Mouse (Mus musculus): ENCODE measurements around the gene Adamts12. TPM values are rescaled to one million over a fixed set of nuclear protein-coding genes. Genes with fewer than 3 reads are reported as not detected.
A peak's percentile ranks its signal among the peaks of the same experiment; 100 is the strongest.

Gene Adamts12
- polyA plus RNA-seq, 1 experiment from 2014 or later: 0.88 TPM

GRCm38 (mm10) chr15:11198246-11198795 lies 133.7 kb downstream of the Adamts12 start:
- Histone ChIP-seq H3K4me1 (ENCODE audit: control insufficient read depth, insufficient read depth, low read length) (no peaks in the 10 kb centered on the region), H3K9ac (ENCODE audit: low read length) (no peak overlapping the region), H3K9me3 (replicated peaks; ENCODE audit: control insufficient read depth, low read length) (no peaks in the 10 kb centered on the region), H3K27ac (ENCODE audit: low read depth, low read length) (no peak overlapping the region), H3K36me3 (ENCODE audit: control insufficient read depth, insufficient read depth, low read length) (no peaks in the 10 kb centered on the region), H3K4me3 (ENCODE audit: low read depth, low read length) (no peak overlapping the region), H3K4me2 (ENCODE audit: low read length) (no peak overlapping the region), H3K27me3 (replicated peaks; ENCODE audit: control insufficient read depth, insufficient read depth, low read length) (no peaks in the 10 kb centered on the region)
- ATAC-seq: no peak
- DNase-seq (ENCODE audit: low spot score): no peak
- WGBS: 74% methylated on average over 7 of the region's 7 CpGs

DNA sequence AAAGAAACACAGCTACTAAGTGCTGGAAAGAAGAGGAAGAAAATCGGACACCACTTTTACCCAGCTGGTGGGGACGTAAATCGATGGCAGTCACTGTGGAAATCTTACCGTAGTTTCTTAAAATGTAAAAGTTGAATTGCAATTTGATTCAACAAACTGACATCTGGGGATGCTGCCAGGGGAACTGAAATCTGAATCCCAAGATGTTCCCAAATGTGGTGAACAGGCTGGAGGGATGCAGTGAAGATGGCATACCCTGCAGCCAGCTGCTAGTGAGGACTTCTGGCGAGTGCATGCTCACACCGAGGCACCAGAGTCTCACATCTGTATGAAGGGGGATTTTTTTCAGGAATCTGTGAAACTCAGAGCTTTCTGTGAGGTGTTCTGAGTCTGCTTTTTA lies 138.5 kb downstream of the Adamts12 start:
- 88% methylated on average over 6 of the region's 6 CpGs for WGBS
- Histone ChIP-seq H3K4me1 (ENCODE audit: control insufficient read depth, insufficient read depth, low read length) (no peaks in the 10 kb centered on the region), H3K9me3 (replicated peaks; ENCODE audit: control insufficient read depth, low read length) (no peaks in the 10 kb centered on the region), H3K4me3 (ENCODE audit: low read depth, low read length) (no peak overlapping the region), H3K4me2 (ENCODE audit: low read length) (no peak overlapping the region), H3K9ac (ENCODE audit: low read length) (no peak overlapping the region), H3K36me3 (ENCODE audit: control insufficient read depth, insufficient read depth, low read length) (no peaks in the 10 kb centered on the region), H3K27me3 (replicated peaks; ENCODE audit: control insufficient read depth, insufficient read depth, low read length) (no peaks in the 10 kb centered on the region), H3K27ac (ENCODE audit: low read depth, low read length) (no peak overlapping the region)
- DNase-seq (ENCODE audit: low spot score) (no peak), ATAC-seq (no peak)

DNA sequence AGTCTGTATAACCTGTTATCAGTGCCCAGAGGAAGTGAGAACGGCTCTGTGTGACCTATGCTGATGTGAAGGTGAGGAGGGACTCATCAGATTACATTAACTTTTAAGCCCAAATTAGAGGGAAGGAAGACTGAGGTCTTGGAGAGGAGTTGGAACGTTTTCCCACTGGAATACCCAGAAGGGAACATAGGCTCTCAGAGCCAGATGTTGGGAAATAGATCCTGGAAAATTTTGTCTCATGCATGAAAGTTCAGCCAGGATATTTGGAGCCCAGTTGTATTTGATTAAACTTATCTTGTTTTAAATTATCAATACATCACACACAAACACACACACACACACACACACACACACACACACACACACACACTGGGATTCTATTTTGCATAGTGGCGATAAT lies 140.3 kb downstream of the Adamts12 start:
- H3K4me2 ChIP-seq (ENCODE audit: low read length): no peak overlapping the region
- no peak overlapping the region for H3K27ac ChIP-seq (ENCODE audit: low read depth, low read length)
- 86% methylated on average over 3 of the region's 3 CpGs for WGBS
- no peaks in the 10 kb centered on the region for H3K9me3 ChIP-seq (replicated peaks; ENCODE audit: control insufficient read depth, low read length)
- H3K4me1 ChIP-seq (ENCODE audit: control insufficient read depth, insufficient read depth, low read length): no peaks in the 10 kb centered on the region
- H3K36me3 ChIP-seq (ENCODE audit: control insufficient read depth, insufficient read depth, low read length): no peaks in the 10 kb centered on the region
- no peak overlapping the region for H3K9ac ChIP-seq (ENCODE audit: low read length)
- DNase-seq (ENCODE audit: low spot score) (no peak), ATAC-seq (no peak)
- no peak overlapping the region for H3K4me3 ChIP-seq (ENCODE audit: low read depth, low read length)
- H3K27me3 ChIP-seq (replicated peaks; ENCODE audit: control insufficient read depth, insufficient read depth, low read length): no peaks in the 10 kb centered on the region

GRCm38 (mm10) chr15:11210976-11211375 lies 146.4 kb downstream of the Adamts12 start:
- ATAC-seq (no peak), DNase-seq (ENCODE audit: low spot score) (no peak)
- H3K4me1 ChIP-seq (ENCODE audit: control insufficient read depth, insufficient read depth, low read length): no peaks in the 10 kb centered on the region
- H3K9me3 ChIP-seq (replicated peaks; ENCODE audit: control insufficient read depth, low read length): no peaks in the 10 kb centered on the region
- no peak overlapping the region for H3K4me3 ChIP-seq (ENCODE audit: low read depth, low read length)
- WGBS: 90% methylated on average over 6 of the region's 6 CpGs
- no peak overlapping the region for H3K9ac ChIP-seq (ENCODE audit: low read length)
- H3K27ac ChIP-seq (ENCODE audit: low read depth, low read length): no peak overlapping the region
- H3K27me3 ChIP-seq (replicated peaks; ENCODE audit: control insufficient read depth, insufficient read depth, low read length): no peaks in the 10 kb centered on the region
- H3K4me2 ChIP-seq (ENCODE audit: low read length): no peak overlapping the region
- no peaks in the 10 kb centered on the region for H3K36me3 ChIP-seq (ENCODE audit: control insufficient read depth, insufficient read depth, low read length)

- Histone ChIP-seq H3K9ac (ENCODE audit: low read length) (no peak overlapping the region), H3K4me2 (ENCODE audit: low read length) (no peak overlapping the region), H3K27ac (ENCODE audit: low read depth, low read length) (no peak overlapping the region), H3K36me3 (ENCODE audit: control insufficient read depth, insufficient read depth, low read length) (no peaks in the 10 kb centered on the region), H3K4me1 (ENCODE audit: control insufficient read depth, insufficient read depth, low read length) (no peaks in the 10 kb centered on the region), H3K9me3 (replicated peaks; ENCODE audit: control insufficient read depth, low read length) (no peaks in the 10 kb centered on the region), H3K27me3 (replicated peaks; ENCODE audit: control insufficient read depth, insufficient read depth, low read length) (no peaks in the 10 kb centered on the region), H3K4me3 (ENCODE audit: low read depth, low read length) (no peak overlapping the region)
- no peak for DNase-seq (ENCODE audit: low spot score)
- 87% methylated on average over 4 of the region's 4 CpGs for WGBS
- no peak for ATAC-seq
These were observed 169.5 kb downstream of the Adamts12 start for GRCm38 (mm10) chr15:11233906-11234632.

- ATAC-seq (no peak), DNase-seq (ENCODE audit: low spot score) (peak; percentile 2)
- Histone ChIP-seq H3K4me2 (ENCODE audit: low read length) (no peak overlapping the region), H3K36me3 (ENCODE audit: control insufficient read depth, insufficient read depth, low read length) (no peaks in the 10 kb centered on the region), H3K9ac (ENCODE audit: low read length) (no peak overlapping the region), H3K27me3 (replicated peaks; ENCODE audit: control insufficient read depth, insufficient read depth, low read length) (no peaks in the 10 kb centered on the region), H3K4me1 (ENCODE audit: control insufficient read depth, insufficient read depth, low read length) (no peaks in the 10 kb centered on the region), H3K27ac (ENCODE audit: low read depth, low read length) (no peak overlapping the region), H3K9me3 (replicated peaks; ENCODE audit: control insufficient read depth, low read length) (no peaks in the 10 kb centered on the region), H3K4me3 (ENCODE audit: low read depth, low read length) (no peak overlapping the region)
- 72% methylated on average over 3 of the region's 3 CpGs for WGBS
These were observed 175.8 kb downstream of the Adamts12 start for GRCm38 (mm10) chr15:11240406-11240805.

GRCm38 (mm10) chr15:11241288-11241687 lies 176.7 kb downstream of the Adamts12 start:
- H3K4me1 ChIP-seq (ENCODE audit: control insufficient read depth, insufficient read depth, low read length): no peaks in the 10 kb centered on the region
- H3K9ac ChIP-seq (ENCODE audit: low read length): no peak overlapping the region
- ATAC-seq (no peak), DNase-seq (ENCODE audit: low spot score) (no peak)
- 81% methylated on average over 2 of the region's 2 CpGs for WGBS
- no peak overlapping the region for H3K4me2 ChIP-seq (ENCODE audit: low read length)
- no peaks in the 10 kb centered on the region for H3K36me3 ChIP-seq (ENCODE audit: control insufficient read depth, insufficient read depth, low read length)
- no peaks in the 10 kb centered on the region for H3K27me3 ChIP-seq (replicated peaks; ENCODE audit: control insufficient read depth, insufficient read depth, low read length)
- no peak overlapping the region for H3K27ac ChIP-seq (ENCODE audit: low read depth, low read length)
- H3K4me3 ChIP-seq (ENCODE audit: low read depth, low read length): no peak overlapping the region
- H3K9me3 ChIP-seq (replicated peaks; ENCODE audit: control insufficient read depth, low read length): no peaks in the 10 kb centered on the region

DNA sequence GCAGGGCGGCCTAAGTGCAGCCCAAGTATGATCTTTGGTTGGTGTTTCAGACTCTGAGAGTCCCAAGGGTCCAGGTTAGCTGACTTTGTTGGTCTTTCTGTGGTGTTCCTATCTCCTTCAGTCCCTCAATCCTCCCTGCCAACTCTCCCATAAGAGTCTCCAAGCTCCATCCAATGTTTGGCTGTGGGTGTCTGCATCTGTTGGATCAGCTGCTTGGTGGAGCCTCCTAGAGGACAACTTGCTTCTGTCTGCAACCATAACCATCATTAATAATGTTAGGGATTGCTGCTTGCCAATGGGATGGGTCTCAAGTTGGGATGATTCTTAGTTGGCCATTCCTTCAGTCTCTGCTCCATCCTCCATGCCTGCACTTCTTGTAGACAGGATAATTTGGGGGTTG lies 181.8 kb downstream of the Adamts12 start:
- Histone ChIP-seq H3K27ac (ENCODE audit: low read depth, low read length) (no peak overlapping the region), H3K9me3 (replicated peaks; ENCODE audit: control insufficient read depth, low read length) (no peaks in the 10 kb centered on the region), H3K36me3 (ENCODE audit: control insufficient read depth, insufficient read depth, low read length) (no peaks in the 10 kb centered on the region), H3K4me2 (ENCODE audit: low read length) (no peak overlapping the region), H3K4me3 (ENCODE audit: low read depth, low read length) (no peak overlapping the region), H3K4me1 (ENCODE audit: control insufficient read depth, insufficient read depth, low read length) (no peaks in the 10 kb centered on the region), H3K9ac (ENCODE audit: low read length) (no peak overlapping the region), H3K27me3 (replicated peaks; ENCODE audit: control insufficient read depth, insufficient read depth, low read length) (no peaks in the 10 kb centered on the region)
- 90% methylated on average over 1 of the region's 1 CpGs for WGBS
- no peak for ATAC-seq
- DNase-seq (ENCODE audit: low spot score): no peak

DNA sequence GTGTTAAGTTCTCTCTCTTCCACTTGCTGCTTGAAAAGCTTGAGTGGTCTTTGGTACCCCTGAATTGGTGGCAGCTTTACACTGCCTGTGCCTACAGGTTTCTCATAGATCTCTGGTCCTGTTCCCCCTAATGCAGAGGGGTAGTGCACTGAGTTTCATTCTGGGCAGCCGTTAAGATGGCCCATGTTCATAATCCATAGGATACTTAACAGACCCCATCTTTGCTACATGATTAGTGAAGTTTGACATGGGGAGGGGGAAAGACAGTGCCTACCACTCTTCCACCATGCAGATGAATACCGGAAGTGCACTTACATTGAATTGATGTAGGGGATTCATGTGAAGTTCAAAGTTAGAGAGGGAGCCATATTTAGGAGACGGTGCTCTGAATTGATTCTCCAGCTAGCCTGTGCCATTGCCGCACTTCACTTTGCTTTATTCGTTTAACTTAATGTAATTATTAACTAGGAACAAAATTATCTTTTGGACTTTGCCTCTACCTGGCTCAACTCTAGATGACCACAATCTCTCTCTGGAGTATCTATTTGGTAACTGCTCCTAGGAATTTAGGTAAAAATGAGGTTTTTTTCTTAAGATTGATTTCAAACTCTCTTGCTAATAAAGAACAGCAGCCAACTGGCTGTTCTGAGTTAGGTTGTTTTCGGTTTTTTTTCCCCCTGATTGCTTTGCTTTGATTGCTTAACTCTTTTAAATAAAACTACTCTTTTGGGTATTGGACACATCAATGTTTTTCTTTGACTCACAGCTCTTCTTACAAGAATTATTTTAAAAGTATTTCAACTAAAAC lies 214.9 kb downstream of the Adamts12 start:
- H3K4me2 ChIP-seq (ENCODE audit: low read length): no peak overlapping the region
- 95% methylated on average over 6 of the region's 6 CpGs for WGBS
- ATAC-seq: no peak

More for the DNA sequence above, 214.9 kb downstream of the Adamts12 start:
- no peak overlapping the region for H3K9ac ChIP-seq (ENCODE audit: low read length)
- H3K4me3 ChIP-seq (ENCODE audit: low read depth, low read length): no peak overlapping the region
- no peaks in the 10 kb centered on the region for H3K27me3 ChIP-seq (replicated peaks; ENCODE audit: control insufficient read depth, insufficient read depth, low read length)
- no peaks in the 10 kb centered on the region for H3K4me1 ChIP-seq (ENCODE audit: control insufficient read depth, insufficient read depth, low read length)
- H3K36me3 ChIP-seq (ENCODE audit: control insufficient read depth, insufficient read depth, low read length): no peaks in the 10 kb centered on the region
- DNase-seq (ENCODE audit: low spot score): no peak
- H3K9me3 ChIP-seq (replicated peaks; ENCODE audit: control insufficient read depth, low read length): no peaks in the 10 kb centered on the region
- H3K27ac ChIP-seq (ENCODE audit: low read depth, low read length): no peak overlapping the region
